Mouse (Mus musculus) right cerebral cortex, adult 2 months (tissue): ENCODE data around the gene Acot1.
"Not testable (repeated sequence)": the region's sequence is repeated elsewhere in the genome, so short reads cannot be mapped to it uniquely, and the experiment has no call there.

ENCODE experiments used
- DNase-seq, 2 experiments: peaks; one replicate each; pipeline ENCODE4 v3.0.0; 2021 to 2022; ENCODE audit warnings: low spot score in 2 of 2

Gene Acot1

DNA sequence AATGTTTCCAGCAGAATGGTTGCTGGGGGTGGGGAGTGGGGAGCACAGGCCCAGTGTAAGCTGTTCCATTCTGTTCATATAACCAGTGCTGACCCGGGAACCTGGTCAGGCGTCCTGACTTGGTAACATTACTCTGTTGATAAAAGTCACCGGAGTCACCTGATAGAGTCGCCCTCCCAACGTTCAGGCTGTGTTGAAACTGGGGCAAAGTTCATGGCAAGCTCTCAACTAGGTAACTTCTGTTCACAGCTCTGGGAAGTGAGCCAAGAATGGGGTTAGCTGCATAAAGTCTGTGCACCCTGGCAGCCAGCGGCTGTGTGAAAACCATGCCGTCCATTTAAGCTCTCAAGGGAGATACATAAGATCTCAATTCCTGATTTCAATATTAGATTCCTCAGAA, 11.2 kb downstream of the Acot1 start:
- not testable (repeated sequence) for DNase-seq

DNA sequence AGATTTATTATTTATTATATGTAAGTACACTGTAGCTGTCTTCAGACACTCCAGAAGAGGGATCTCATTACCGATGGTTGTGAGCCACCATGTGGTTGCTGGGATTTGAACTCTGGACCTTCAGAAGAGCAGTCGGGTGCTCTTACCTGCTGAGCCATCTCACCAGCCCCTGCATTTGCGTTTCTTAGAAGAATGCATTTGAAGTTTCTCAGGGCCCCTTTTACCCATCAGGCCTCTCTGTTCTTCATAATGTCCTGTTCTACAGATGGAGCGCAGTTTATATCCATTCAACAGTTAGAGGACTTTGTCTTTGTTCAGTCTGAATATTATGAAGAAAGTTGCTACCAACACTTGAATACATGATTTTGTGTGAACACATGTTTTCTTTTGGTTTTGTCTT, 13.0 kb downstream of the Acot1 start:
- not testable (repeated sequence) for DNase-seq

GRCm38 (mm10) chr12:84023052-84023745, 13.9 kb downstream of the Acot1 start:
- no peak for DNase-seq

DNA sequence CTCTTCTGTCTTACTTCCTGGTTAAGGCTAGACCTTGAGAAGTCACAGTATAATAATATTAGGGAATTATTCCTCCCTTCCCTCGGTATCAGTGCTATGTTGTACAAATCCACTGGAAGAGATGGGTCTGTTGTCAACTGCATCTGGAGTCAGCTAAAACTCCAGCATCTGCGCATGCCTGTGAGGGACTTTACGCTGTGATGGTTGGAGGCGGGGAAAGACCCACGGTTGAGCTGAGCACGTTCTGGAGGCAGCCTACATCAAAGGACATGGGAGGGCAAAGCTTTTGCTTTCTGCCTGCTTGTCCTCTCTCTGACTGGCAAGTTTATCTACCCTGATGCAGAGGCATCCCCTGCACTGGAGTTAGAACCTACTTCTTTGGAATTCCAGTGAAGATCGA, 16.6 kb downstream of the Acot1 start:
- DNase-seq = no peak

DNA sequence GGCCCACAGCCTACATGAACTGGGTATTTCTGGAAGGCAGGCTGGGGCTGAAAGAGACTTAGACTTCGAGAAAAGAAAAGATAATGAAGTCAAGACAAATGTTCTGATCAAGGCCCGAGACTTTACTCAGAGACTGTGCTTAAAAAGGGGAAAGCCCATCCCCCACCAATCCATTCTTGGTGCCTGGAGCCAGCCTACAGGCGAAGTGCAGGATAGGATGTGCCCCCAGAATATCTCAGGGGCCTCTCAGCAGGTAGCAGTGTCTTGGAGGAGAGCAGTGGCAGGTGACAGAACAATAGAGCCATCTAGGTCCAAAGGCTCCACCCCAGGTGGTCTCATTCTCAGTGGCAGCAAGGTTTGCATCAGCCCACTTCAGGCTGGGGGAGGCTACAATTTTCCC, 19.0 kb downstream of the Acot1 start:
- DNase-seq = not testable (repeated sequence)

- DNase-seq = not testable (repeated sequence)
Measured at GRCm38 (mm10) chr12:84029043-84029442, 19.8 kb downstream of the Acot1 start.

GRCm38 (mm10) chr12:84030659-84031332, 21.5 kb downstream of the Acot1 start:
- peak; percentile 88 to 91 for DNase-seq

GRCm38 (mm10) chr12:84032854-84033253, 23.6 kb downstream of the Acot1 start:
- no peak for DNase-seq

GRCm38 (mm10) chr12:84033302-84033701, 24.0 kb downstream of the Acot1 start:
- not testable (repeated sequence) for DNase-seq

- no peak for DNase-seq
Measured at GRCm38 (mm10) chr12:84034108-84034507, 24.8 kb downstream of the Acot1 start.

DNA sequence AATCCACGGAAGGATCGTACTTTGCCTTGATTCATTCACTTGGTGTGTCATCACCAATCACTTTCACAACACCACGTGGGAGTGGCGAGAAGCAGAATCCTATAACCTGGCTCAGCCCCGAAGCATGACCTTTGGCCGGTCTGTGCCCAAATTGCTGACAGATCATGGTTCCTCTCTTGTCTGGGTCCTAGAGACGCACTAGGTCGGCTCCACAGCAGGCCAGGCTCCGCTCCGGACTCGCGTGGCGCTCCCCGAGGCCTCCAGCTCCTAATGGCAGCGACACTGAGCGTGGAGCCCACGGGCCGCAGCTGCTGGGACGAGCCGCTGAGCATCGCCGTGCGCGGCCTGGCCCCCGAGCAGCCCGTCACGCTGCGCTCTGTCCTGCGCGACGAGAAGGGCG, 29.0 kb downstream of the Acot1 start, which contains the start of gene Acot4:
Gene Acot4 (plus strand): TSS at position 139 of the 400 bp plus-strand sequence.
- peak in 1 of 2 experiments; percentile 37 for DNase-seq

DNA sequence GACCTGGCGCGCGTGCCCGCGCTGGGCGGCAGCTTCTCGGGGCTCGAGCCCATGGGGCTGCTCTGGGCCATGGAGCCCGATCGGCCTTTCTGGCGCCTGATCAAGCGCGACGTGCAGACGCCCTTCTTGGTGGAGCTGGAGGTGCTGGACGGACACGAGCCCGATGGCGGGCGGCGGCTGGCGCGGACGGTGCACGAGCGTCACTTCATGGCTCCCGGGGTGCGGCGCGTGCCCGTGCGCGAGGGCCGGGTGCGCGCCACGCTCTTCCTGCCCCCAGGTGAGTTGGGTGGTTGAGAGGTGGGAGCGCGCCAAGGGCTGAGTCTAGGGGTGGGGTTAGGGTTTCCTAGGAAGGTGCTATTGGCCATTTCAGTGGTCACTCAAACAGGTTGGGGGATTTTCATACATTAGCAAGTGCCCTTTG, 29.4 kb downstream of the Acot1 start, which contains the start of gene Gm49366:
Gene Gm49366 (plus strand): TSS at position 245 of the 421 bp plus-strand sequence.
- DNase-seq = peak in 1 of 2 experiments; percentile 32

DNA sequence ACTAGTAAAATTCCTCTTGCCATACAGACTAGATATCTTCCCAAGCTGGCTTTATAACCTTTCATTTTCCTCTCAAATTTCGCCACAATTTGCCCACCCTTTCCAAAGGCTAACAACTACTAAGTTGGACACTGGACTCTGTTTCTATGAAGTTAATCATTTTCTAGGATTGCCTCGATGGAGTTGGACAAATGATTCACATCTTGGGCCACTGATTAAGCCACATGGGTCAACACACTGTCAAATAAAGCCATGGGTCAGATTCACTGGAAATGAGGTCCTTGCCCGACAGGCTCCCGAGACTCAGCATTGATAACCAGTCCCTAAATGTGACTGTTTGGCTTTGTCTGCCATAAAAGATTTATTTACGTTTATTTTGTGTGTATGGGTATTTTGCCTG, 33.0 kb downstream of the Acot1 start:
- no peak for DNase-seq

- no peak for DNase-seq
Measured at GRCm38 (mm10) chr12:84044045-84044444, 34.8 kb downstream of the Acot1 start.

GRCm38 (mm10) chr12:84046906-84047305, 37.6 kb downstream of the Acot1 start:
- DNase-seq = no peak

GRCm38 (mm10) chr12:84050744-84051143, 41.5 kb downstream of the Acot1 start:
- not testable (repeated sequence) for DNase-seq

GRCm38 (mm10) chr12:84051937-84052474, 42.7 kb downstream of the Acot1 start, which contains the start of gene Acot3:
Gene Acot3, plus strand, starts transcription at chr12:84052144.
- no peak for DNase-seq

- no peak for DNase-seq
Measured at GRCm38 (mm10) chr12:84052609-84053008, 43.3 kb downstream of the Acot1 start.

- DNase-seq = no peak
Measured at GRCm38 (mm10) chr12:84053173-84053572, 43.9 kb downstream of the Acot1 start.

GRCm38 (mm10) chr12:84053679-84054391, 44.5 kb downstream of the Acot1 start:
- peak in 1 of 2 experiments; percentile 29 for DNase-seq

DNA sequence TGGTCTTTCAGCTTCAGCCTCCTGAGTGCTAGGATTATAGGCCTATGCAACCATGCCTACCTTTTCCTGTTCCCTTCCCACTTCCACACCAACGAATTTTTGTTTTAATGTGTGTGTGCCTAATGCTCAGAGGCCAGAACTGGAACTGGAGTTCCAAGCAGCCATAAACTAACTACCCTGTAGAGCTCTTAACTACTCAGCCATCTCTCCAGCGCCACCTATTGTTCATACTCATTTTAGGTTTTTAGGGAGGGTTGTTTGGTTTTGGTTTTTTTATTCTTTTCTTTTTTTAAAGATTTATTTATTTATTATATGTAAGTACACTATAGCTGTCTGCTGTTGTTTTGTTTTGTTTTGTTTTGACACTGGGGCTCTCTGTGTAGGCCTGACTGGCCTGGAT, 51.7 kb downstream of the Acot1 start:
- no peak for DNase-seq

DNA sequence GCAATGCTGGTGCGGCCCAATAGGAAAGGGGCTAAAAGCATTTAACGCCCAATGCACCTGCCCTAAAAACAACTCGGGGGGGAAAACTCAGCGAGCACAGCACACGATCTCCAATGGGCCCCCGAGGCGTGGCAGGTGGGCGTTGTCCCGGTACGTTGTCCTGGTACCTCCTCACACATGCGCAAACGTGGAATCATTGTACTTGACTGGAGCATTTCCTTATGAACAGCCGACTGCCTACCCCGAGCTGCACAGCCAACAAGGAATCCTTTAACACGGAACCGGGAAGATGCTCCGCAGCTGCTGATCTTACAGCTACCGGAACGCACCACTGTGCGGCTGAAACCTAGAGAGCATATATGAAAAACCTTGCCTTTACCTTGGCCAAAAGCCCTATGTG, 53.0 kb downstream of the Acot1 start:
- no peak for DNase-seq
